ENCODE assay signal across 21 mouse cellular contexts in genomic region chr2:60643406-60643805, GRCm38 (mm10).
DNase-seq lines count a peak whose midpoint lies in the region; ATAC-seq lines count a peak whose summit lies in the region.
"Had no signal": no experiment of that assay in that cellular context is flagged by ENCODE, and none has a peak within 500 bp of the region (broad histone marks: within the 10 kb centered on the region; RNA-seq: fewer than 3 reads in every experiment).

No protein-coding gene starts in this region.

- no peaks in the 10 kb centered on the region for H3K4me1 ChIP-seq in forebrain, embryonic 13.5 days
- H3K4me1 ChIP-seq in forebrain, embryonic 10.5 days, result peaks cover 5% of the 10 kb centered on the region
- no peaks in the 10 kb centered on the region for H3K4me1 ChIP-seq in forebrain, embryonic 16.5 days (replicated peaks; ENCODE audit: control insufficient read depth, insufficient read depth, low read length)
- 0 out of 2 replicates have a peak, but pooled peaks cover 2% of the 10 kb centered on the region for H3K4me1 ChIP-seq in forebrain, embryonic 11.5 days (replicated peaks; ENCODE audit: control insufficient read depth, insufficient read depth, low read length)
- H3K4me1 ChIP-seq: embryonic facial prominence, embryonic 10.5 days had no signal

- no peaks in the 10 kb centered on the region for H3K9me3 ChIP-seq in forebrain, embryonic 13.5 days (replicated peaks)
- H3K9me3 ChIP-seq in forebrain, embryonic 10.5 days, result no peaks in the 10 kb centered on the region
- H3K9me3 ChIP-seq in forebrain, embryonic 16.5 days (ENCODE audit: control insufficient read depth, low read length), result no peaks in the 10 kb centered on the region
- no peaks in the 10 kb centered on the region for H3K9me3 ChIP-seq in forebrain, embryonic 11.5 days (ENCODE audit: control insufficient read depth, low read length)
- H3K9me3 ChIP-seq: embryonic facial prominence, embryonic 10.5 days; embryonic facial prominence, embryonic 12.5 days; G1E had no signal

- 0 out of 2 replicates have a peak, but pooled peaks have one; percentile 36 for ATAC-seq in forebrain, embryonic 13.5 days
- ATAC-seq in forebrain, embryonic 16.5 days, result peak; percentile 57; the same call in 1 of the 2 replicates
- ATAC-seq in forebrain, embryonic 11.5 days (replicated peaks; ENCODE audit: low FRiP score), result no peak
- peak; percentile 38; the same call in 1 of the 2 replicates for ATAC-seq in frontal cortex, adult (ENCODE audit: low TSS enrichment)
- ATAC-seq: activated CD4-positive, CD25-positive, alpha-beta regulatory T cell, adult 4 months; CD4-positive, CD25-positive, alpha-beta regulatory T cell, adult 4 months; Patski had no signal

- H3K4me2 ChIP-seq in forebrain, embryonic 13.5 days, result no peak overlapping the region
- no peak overlapping the region for H3K4me2 ChIP-seq in forebrain, embryonic 16.5 days (ENCODE audit: low read length)
- H3K4me2 ChIP-seq in forebrain, embryonic 11.5 days (ENCODE audit: low read depth, low read length, severe bottlenecking), result no peak overlapping the region
- H3K4me2 ChIP-seq: embryonic facial prominence, embryonic 12.5 days had no signal

- WGBS in forebrain, embryonic 13.5 days, result 58% methylated on average over 3 of the region's 3 CpGs
- WGBS in forebrain, embryonic 10.5 days, result 89% methylated on average over 3 of the region's 3 CpGs
- WGBS in forebrain, embryonic 16.5 days, result 45% methylated on average over 3 of the region's 3 CpGs
- 87% methylated on average over 3 of the region's 3 CpGs for WGBS in forebrain, embryonic 11.5 days

- H3K4me3 ChIP-seq in forebrain, embryonic 13.5 days, result no peak overlapping the region
- H3K4me3 ChIP-seq in forebrain, embryonic 10.5 days, result no peak overlapping the region
- no peak overlapping the region for H3K4me3 ChIP-seq in forebrain, embryonic 16.5 days (replicated peaks; ENCODE audit: low read length)
- no peak overlapping the region for H3K4me3 ChIP-seq in forebrain, embryonic 11.5 days (ENCODE audit: low read depth, low read length)
- H3K4me3 ChIP-seq: embryonic facial prominence, embryonic 10.5 days; embryonic facial prominence, embryonic 12.5 days had no signal

- H3K36me3 ChIP-seq in forebrain, embryonic 13.5 days (ENCODE audit: poor library complexity, severe bottlenecking), result no peaks in the 10 kb centered on the region
- no peaks in the 10 kb centered on the region for H3K36me3 ChIP-seq in forebrain, embryonic 10.5 days (replicated peaks)
- no peaks in the 10 kb centered on the region for H3K36me3 ChIP-seq in forebrain, embryonic 16.5 days (ENCODE audit: control insufficient read depth, insufficient read depth)
- no peaks in the 10 kb centered on the region for H3K36me3 ChIP-seq in forebrain, embryonic 11.5 days (ENCODE audit: control insufficient read depth, insufficient read depth, low read length)
- H3K36me3 ChIP-seq: embryonic facial prominence, embryonic 10.5 days; embryonic facial prominence, embryonic 12.5 days; G1E had no signal

- no peak overlapping the region for H3K27ac ChIP-seq in forebrain, embryonic 13.5 days
- no peak overlapping the region for H3K27ac ChIP-seq in forebrain, embryonic 10.5 days
- no peak overlapping the region for H3K27ac ChIP-seq in forebrain, embryonic 16.5 days (ENCODE audit: low read length)
- H3K27ac ChIP-seq in forebrain, embryonic 11.5 days (ENCODE audit: low read depth, low read length), result no peak overlapping the region
- H3K27ac ChIP-seq: embryonic facial prominence, embryonic 10.5 days; embryonic facial prominence, embryonic 12.5 days had no signal

- peaks cover 17% of the 10 kb centered on the region for H3K27me3 ChIP-seq in forebrain, embryonic 13.5 days
- H3K27me3 ChIP-seq in forebrain, embryonic 10.5 days (ENCODE audit: poor library complexity, severe bottlenecking), result peaks cover 25% of the 10 kb centered on the region
- H3K27me3 ChIP-seq in forebrain, embryonic 16.5 days (replicated peaks; ENCODE audit: control insufficient read depth, insufficient read depth, low read length), result peaks cover 7% of the 10 kb centered on the region; the same call in 1 of the 2 replicates
- H3K27me3 ChIP-seq in forebrain, embryonic 11.5 days (ENCODE audit: control insufficient read depth, insufficient read depth, low read length), result peaks cover 2% of the 10 kb centered on the region; the same call in 1 of the 2 replicates
- H3K27me3 ChIP-seq: CH12.LX; embryonic facial prominence, embryonic 12.5 days; Patski had no signal

- DNase-seq in forebrain, embryonic 10.5 days (ENCODE audit: extremely low spot score, low spot score), result no peak
- DNase-seq in forebrain, embryonic 11.5 days (ENCODE audit: low spot score), result no peak
- no peak for DNase-seq in frontal cortex, postnatal 36 days (ENCODE audit: low spot score in 2 of 2)
- DNase-seq: adrenal gland, adult 8-10 months; adrenal gland, postnatal 14 days; adrenal gland, postnatal 36 days; B cell, adult 2 months; cerebellum, adult 11-12 months; cerebellum, adult 2 months; cerebellum, adult 9-10 months; cerebellum, postnatal 10 days had no signal

- no peak overlapping the region for H3K9ac ChIP-seq in forebrain, embryonic 13.5 days
- no peak overlapping the region for H3K9ac ChIP-seq in forebrain, embryonic 16.5 days (replicated peaks; ENCODE audit: low read depth, low read length)
- no peak overlapping the region for H3K9ac ChIP-seq in forebrain, embryonic 11.5 days (ENCODE audit: low read length)
- H3K9ac ChIP-seq: embryonic facial prominence, embryonic 12.5 days had no signal
